Mouse (Mus musculus): Measurements from ENCODE around the gene Parp16.
"Not testable (repeated sequence)": the region's sequence is repeated elsewhere in the genome, so short reads cannot be mapped to it uniquely, and the experiment has no call there.

Parp16 gene

GRCm38 (mm10) chr9:65247502-65248376 is 52.6 kb downstream of the Parp16 start:
- no peak for DNase-seq

- no peak for DNase-seq
Measured at GRCm38 (mm10) chr9:65248377-65248690, 53.2 kb downstream of the Parp16 start.

GRCm38 (mm10) chr9:65252026-65252425 is 56.9 kb downstream of the Parp16 start:
- no peak for DNase-seq

- no peak for DNase-seq
Measured at GRCm38 (mm10) chr9:65255906-65256600, 60.9 kb downstream of the Parp16 start.

GRCm38 (mm10) chr9:65257218-65257910 is 62.2 kb downstream of the Parp16 start:
- DNase-seq: no peak

- no peak for DNase-seq
Measured at GRCm38 (mm10) chr9:65259366-65259765, 64.2 kb downstream of the Parp16 start.

GRCm38 (mm10) chr9:65261591-65262230 is 66.6 kb downstream of the Parp16 start:
- DNase-seq: peak; percentile 87

- no peak for DNase-seq
Measured at GRCm38 (mm10) chr9:65262641-65263120, 67.5 kb downstream of the Parp16 start.

GRCm38 (mm10) chr9:65264959-65265358 is 69.8 kb downstream of the Parp16 start, which contains the start of gene Cilp:
Cilp (plus strand) TSS chr9:65265180.
- DNase-seq: no peak

GRCm38 (mm10) chr9:65267742-65268515 is 72.8 kb downstream of the Parp16 start:
- peak; percentile 43 for DNase-seq

GRCm38 (mm10) chr9:65273048-65273809 is 78.1 kb downstream of the Parp16 start:
- peak; percentile 53 for DNase-seq

- DNase-seq: no peak
Measured at GRCm38 (mm10) chr9:65273873-65274272, 78.7 kb downstream of the Parp16 start.

GRCm38 (mm10) chr9:65274851-65275250 is 79.7 kb downstream of the Parp16 start:
- DNase-seq: not testable (repeated sequence)

- no peak for DNase-seq
Measured at GRCm38 (mm10) chr9:65275810-65276530, 80.8 kb downstream of the Parp16 start.

- peak; percentile 66 for DNase-seq
Measured at GRCm38 (mm10) chr9:65281536-65282151, 86.5 kb downstream of the Parp16 start.

- DNase-seq: no peak
Measured at GRCm38 (mm10) chr9:65283301-65283700, 88.1 kb downstream of the Parp16 start.

GRCm38 (mm10) chr9:65288252-65288651 is 93.1 kb downstream of the Parp16 start:
- DNase-seq: not testable (repeated sequence)

Measured in cerebellum, adult 9-11 months (tissue).